Mouse (Mus musculus) cerebellum, adult 9-11 months (tissue): ENCODE results near the gene Tmem212.
"Not testable (repeated sequence)": the region's sequence is repeated elsewhere in the genome, so short reads cannot be mapped to it uniquely, and the experiment has no call there.

Source experiments
- DNase-seq: peaks from one replicate; pipeline ENCODE4 v3.0.0; 2022

Tmem212 gene

DNA sequence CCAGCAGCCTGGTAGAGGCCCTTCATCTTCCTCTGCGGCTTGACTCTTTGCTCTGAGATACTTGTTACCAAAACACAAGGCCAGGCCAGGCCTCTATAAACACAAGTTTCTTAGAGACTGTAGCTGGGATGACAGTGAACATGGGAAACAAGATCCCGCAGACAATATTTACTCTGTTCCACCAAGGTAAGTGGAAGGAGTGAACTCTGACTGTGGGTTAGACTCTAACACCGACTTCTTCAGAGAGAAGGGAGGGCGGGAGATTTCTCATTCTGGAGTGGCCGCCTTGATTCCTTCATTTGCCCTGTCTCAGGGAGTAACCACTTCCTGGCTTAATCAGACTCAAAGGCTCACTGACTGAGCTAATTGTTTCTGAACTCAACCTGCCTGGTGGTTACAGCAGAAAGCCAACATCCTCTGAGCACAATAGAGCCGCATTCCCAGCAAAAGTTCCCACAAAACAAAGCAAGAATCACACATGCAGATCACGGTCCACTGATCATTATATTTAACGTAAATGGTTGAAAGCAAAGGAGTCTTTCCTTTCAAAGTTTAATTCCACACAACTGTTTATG lies at the start of gene Tmem212:
Gene Tmem212 (minus strand): TSS at position 51 of the 575 bp plus-strand sequence.
- no peak for DNase-seq

GRCm38 (mm10) chr3:27945397-27945796 lies 49.2 kb upstream of the Tmem212 start:
- not testable (repeated sequence) for DNase-seq

- DNase-seq = no peak
These were observed 46.8 kb upstream of the Tmem212 start for GRCm38 (mm10) chr3:27942991-27943390.

- DNase-seq = no peak
These were observed 45.5 kb upstream of the Tmem212 start for GRCm38 (mm10) chr3:27941634-27942033.

DNA sequence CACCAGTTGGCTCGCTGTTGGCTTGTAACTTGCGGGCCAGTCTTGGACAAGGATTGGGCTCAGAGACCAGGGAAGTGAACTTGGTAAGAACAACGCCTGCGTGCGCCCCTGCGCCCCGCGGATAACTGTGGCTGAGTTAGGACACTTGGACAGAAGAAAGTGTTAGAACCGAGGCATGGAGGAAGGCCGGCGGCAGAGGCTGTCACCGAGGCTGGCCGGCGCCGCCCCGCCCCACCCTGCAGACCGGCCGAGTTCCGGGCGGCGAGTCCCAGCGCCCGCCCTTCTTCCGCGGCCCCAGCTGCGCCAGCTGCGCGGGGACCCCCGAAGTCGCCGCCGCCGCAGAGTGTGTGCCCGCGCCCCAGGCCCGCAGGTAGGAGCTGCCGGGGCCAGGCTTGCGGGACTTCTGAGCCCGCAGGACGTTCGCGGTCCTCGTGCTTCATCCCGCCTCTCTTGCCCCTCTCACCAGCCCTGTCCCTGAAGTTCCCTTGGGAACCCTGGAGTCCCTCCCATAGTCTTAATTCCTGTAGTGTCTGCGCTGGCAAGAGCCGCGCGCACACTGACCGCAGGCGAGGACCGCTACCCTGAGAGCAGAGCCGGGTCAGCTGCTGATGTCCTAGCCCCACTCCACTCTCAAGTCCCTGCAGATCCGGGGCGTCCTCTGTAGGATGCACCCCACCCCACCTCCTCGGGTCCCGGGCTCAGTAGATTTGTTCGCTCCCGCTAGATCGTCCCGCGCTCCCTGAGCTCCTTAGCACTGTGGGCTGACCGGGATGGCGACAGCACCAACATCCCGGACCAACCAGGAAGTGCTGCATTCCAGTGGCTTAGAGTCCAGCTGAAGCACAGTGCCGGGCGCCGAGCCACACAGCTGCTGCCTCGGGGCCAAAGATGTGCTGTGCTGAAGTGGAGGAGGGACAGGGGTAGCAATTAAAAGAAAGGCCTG lies 42.5 kb upstream of the Tmem212 start, which contains the start of gene Pld1:
Gene Pld1 (plus strand): TSS at position 315 of the 943 bp plus-strand sequence.
- DNase-seq = peak; percentile 32

GRCm38 (mm10) chr3:27937144-27938110 lies 41.3 kb upstream of the Tmem212 start:
- no peak for DNase-seq

- DNase-seq = no peak
These were observed 40.6 kb upstream of the Tmem212 start for GRCm38 (mm10) chr3:27936731-27937130.

DNA sequence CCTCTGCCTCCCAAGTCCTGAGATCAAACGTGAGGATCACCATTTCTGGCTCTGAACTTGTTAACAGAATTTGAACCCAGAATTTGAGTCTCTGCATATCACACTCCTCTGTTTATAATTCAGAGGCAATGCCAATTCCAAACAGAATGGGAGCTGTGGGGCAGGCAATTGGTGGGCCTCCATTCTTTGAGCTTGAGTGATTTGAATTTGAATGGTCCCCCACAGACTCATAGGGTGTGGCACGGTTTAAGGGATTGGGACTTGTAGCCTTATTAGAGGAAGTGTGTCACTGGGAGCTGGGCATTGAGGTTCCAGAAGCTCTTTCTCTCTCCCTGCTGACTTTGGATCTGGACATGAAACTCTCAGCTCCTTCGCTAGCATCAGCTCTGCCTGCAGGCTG lies 39.5 kb upstream of the Tmem212 start:
- DNase-seq = no peak

GRCm38 (mm10) chr3:27932391-27932790 lies 36.2 kb upstream of the Tmem212 start:
- DNase-seq = no peak

DNA sequence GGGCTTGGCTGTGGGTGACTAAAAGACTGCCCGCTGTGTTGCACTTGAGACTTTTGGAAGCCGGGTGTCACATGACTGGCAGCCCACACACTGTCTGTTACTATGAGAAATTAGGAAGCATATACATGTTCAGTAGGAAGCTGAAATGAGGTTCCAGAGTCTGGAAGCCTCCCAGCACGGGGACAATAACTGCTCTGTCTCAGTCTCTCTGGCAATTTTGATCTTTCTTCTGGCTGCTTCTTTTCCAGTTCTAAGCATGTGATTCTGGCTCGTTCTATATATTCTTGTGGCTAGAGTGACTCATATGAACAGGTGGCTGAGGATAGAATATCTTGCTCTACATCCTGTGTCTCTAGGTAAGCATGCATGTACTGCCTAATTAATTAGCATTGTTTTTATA lies 33.1 kb upstream of the Tmem212 start:
- DNase-seq = no peak

- DNase-seq = no peak
These were observed 27.9 kb upstream of the Tmem212 start for GRCm38 (mm10) chr3:27924037-27924436.

DNA sequence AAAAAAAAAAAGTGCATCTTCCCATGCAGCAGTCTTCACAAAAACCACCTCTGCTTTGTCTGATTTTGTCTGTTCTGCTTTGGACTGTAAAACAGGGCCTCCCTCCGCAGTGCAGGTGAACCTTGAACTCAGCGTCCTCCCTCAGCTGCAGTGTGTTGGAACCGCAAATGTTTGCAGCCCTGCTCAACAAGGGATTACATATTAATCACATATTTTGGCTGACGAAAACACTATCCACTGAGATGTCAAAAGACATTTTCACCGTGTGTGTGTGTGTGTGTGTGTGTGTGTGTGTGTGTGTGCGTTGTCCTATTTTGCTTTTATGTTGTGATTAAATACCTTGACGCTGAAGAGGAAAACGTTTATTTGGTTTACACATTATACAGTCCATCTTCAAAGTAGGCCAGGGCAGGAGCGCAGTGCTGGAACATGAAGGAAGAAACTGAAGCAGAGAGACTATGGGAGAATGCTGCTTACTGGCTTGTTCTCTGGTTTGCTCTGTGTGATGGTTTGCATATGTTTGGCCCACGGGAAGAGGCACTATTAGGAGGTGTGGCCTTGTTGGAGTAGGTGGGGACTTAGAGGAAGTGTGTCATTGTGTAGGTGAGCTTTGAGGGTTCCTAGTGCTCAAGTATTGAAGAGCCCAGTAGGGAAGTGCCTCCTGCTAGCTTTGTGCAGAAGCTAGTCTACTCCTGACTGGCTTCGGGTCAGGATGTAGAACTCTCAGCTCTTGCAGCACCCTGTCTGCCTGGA lies 25.3 kb upstream of the Tmem212 start:
- no peak for DNase-seq

DNA sequence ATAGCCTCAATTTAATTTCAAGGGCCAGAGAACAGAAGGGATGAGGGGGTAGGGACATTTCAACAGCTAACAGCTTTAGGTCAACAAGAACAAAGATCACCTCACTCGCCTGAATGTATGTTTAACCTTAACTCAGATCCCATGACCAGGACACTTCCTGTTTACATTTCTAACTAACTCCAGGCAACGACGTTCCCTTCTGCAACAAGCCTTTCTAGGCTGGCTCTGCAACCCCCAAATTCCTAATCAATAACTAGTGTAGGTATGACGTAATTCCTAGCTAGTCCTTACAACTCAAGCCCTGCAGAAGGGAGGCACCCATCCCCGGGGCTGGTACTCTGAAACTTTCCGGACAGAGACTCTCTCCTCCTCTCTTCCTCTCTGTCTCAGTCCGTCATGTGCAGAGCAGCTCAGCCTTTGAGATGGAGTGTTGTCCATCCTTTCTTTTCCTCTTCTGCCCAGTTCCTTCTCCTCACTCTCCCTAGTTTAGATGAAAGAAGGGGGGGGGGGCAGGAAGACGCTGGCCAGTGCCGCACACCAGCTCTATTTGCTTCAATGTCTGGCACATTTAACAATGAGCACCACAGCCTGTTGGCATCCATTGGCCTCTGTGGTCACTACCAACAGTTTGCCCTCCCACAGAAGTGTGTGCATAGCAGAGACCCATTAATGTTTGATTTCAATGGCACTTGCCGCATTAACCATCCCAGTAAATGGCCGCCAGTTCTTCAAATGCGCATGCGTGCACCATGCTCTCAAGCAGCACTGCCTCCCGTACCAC lies 22.7 kb upstream of the Tmem212 start:
- DNase-seq = no peak

DNA sequence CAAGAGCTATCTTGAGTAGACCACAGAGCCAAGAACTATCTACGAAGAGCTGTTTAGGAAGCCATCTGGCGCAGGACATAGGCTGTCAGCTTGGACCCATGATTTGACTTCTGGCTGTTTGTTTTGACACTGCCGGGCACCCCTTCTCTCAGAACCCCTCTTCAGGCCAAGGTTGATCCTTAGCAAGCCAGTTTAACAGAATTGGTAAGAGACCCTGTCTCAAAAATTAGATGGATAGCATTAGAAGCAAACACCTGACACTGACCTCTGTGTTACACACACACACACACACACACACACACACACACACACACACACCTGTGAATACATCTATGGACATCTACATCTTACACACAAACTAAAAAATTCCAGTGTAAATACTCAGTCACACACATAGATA lies 12.8 kb upstream of the Tmem212 start:
- no peak for DNase-seq

- no peak for DNase-seq
These were observed 12.1 kb upstream of the Tmem212 start for GRCm38 (mm10) chr3:27908316-27908715.

DNA sequence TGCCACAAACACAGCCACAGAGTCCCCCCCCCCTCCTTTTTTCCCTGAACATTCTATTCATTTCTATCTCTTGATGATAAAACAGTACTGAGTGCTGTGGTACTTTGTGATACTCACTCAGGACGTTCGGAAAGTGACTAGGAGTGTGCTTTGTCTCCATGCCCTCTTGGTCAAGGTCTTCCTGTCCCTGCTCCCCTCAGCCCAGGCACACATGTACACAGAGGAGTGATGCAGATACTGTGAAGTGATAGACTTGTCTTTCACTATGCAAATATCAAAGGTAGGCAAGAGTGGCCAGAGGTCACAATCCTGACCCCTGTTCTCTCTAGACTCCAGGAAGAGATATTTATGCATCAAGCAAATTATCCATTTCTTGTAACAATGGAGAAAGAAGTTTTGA lies 11.1 kb upstream of the Tmem212 start:
- no peak for DNase-seq

GRCm38 (mm10) chr3:27906647-27907209 lies 10.6 kb upstream of the Tmem212 start:
- DNase-seq = no peak

DNA sequence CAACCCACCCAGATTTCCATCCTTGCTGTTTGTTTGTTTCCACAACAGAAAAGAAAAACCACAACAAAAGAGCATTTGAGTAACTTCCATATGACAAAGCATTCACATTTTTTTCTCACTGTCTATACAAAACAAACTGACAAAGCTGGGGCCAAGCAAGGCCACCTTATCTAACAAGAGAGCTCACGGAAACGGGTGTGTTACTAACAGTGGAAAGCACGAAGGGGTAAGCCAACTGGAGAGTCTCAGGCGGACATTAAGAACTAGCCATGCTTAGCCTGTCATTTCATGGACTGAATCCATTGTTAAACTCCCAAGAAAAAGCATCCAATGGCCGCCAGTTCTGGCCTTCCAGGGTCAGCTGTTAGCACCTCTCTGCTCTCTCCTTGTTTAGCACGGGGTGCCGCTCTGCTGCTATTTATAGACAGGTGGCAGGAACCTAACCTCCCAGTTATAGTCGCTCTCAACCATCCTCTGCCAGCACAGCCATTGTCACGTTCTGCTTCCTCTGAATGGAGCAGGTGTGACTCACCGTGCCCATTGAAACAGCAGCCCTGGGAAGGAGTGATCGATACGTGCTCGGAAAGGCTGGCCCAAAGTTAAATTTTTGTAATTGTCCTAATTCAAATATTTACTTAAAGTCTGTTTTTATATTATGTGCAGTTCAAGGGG lies 8.6 kb upstream of the Tmem212 start:
- no peak for DNase-seq

GRCm38 (mm10) chr3:27901846-27902245 lies 5.7 kb upstream of the Tmem212 start:
- DNase-seq = no peak

- DNase-seq = no peak
These were observed 3.0 kb upstream of the Tmem212 start for GRCm38 (mm10) chr3:27899012-27899726.
